Mouse (Mus musculus): ENCODE measurements around the gene Gm4952. TPM values are rescaled to one million over a fixed set of nuclear protein-coding genes. Genes with fewer than 3 reads are reported as not detected.

Gm4952 gene
- total and polyA plus RNA-seq, 3 experiments, result not detected

DNA sequence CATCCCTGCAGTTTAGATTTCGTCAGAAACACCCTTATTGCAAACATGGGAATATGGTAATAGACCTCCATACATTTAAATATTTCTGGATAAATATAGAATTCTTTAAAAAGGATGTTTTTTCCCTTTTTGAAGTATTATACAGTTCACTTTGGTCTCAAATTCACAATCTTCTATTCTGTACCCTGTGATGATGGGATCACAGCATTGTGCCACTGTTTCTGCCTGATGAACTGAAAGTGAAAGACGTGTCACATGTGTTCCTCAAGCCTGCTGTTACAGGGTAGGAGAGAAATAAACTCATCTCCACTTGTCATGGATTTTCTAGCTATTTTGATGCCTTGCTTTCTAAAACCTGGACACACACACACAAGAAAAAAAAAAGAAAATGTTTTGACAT, 28.9 kb upstream of the Gm4952 start:
- Histone ChIP-seq H3K4me3 (no peak overlapping the region), H3K9ac (ENCODE audit: low read depth, low read length) (no peak overlapping the region), H3K4me1 (ENCODE audit: control insufficient read depth, insufficient read depth, low read length) (peaks cover 7% of the 10 kb centered on the region), H3K27me3 (ENCODE audit: control insufficient read depth, insufficient read depth, low read length) (no peaks in the 10 kb centered on the region), H3K79me2 (replicated peaks; ENCODE audit: control insufficient read depth, insufficient read depth, low read length) (no peaks in the 10 kb centered on the region), H3K27ac (no peak overlapping the region), H3K36me3 (ENCODE audit: control insufficient read depth, insufficient read depth, low read length) (no peaks in the 10 kb centered on the region)
- intact Hi-C loops (cut with DNase I), result loop anchor here (5.0 to 10.0 kb wide), 2 partner anchors 221 to 556 kb away; no protein-coding TSS in a partner anchor
- 83% methylated on average over 2 of the region's 2 CpGs for WGBS
- TF ChIP-seq EP300 (IDR thresholded peaks at IDR 0.05; ENCODE audit: insufficient read depth, low read depth, low read length) (no peak), POLR2A (IDR thresholded peaks at IDR 0.05; ENCODE audit: insufficient read depth, low read depth, low read length) (no peak), CTCF (IDR thresholded peaks at IDR 0.05) (no peak)
- DNase-seq, result no peak

DNA sequence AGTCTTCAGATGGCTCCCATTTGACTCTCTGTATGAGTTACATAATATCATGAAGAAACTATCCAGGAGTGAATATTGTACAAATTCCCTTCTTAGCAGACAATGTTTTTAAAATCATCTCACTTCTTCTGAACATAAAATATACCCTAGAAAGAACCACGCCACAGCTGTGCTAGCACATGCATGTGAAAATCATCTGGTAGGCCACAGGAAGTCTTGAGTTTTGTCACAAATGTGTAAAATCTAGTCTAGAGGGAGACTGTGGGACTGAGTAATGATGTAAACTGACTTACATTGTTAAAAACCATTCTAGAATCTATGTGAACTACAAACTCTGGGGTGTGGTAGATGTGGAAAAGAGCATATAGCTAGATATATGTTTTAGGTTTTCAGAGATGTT, 28.1 kb upstream of the Gm4952 start:
- no peak overlapping the region for H3K9ac ChIP-seq (ENCODE audit: low read depth, low read length)
- no peaks in the 10 kb centered on the region for H3K27me3 ChIP-seq (ENCODE audit: control insufficient read depth, insufficient read depth, low read length)
- 88% methylated on average over 1 of the region's 1 CpGs for WGBS
- TF ChIP-seq CTCF (IDR thresholded peaks at IDR 0.05), result no peak
- no peak for TF ChIP-seq EP300 (IDR thresholded peaks at IDR 0.05; ENCODE audit: insufficient read depth, low read depth, low read length)
- no peak for TF ChIP-seq POLR2A (IDR thresholded peaks at IDR 0.05; ENCODE audit: insufficient read depth, low read depth, low read length)
- H3K27ac ChIP-seq, result no peak overlapping the region
- H3K36me3 ChIP-seq (ENCODE audit: control insufficient read depth, insufficient read depth, low read length), result peaks cover under 1% of the 10 kb centered on the region; the same call in 1 of the 2 replicates
- DNase-seq, result no peak
- no peak overlapping the region for H3K4me3 ChIP-seq
- peaks cover 9% of the 10 kb centered on the region for H3K4me1 ChIP-seq (ENCODE audit: control insufficient read depth, insufficient read depth, low read length)
- no peaks in the 10 kb centered on the region for H3K79me2 ChIP-seq (replicated peaks; ENCODE audit: control insufficient read depth, insufficient read depth, low read length)
- intact Hi-C loops (cut with DNase I), result loop anchor here (2.0 to 10.0 kb wide), 3 partner anchors 19 to 557 kb away; no protein-coding TSS in a partner anchor

DNA sequence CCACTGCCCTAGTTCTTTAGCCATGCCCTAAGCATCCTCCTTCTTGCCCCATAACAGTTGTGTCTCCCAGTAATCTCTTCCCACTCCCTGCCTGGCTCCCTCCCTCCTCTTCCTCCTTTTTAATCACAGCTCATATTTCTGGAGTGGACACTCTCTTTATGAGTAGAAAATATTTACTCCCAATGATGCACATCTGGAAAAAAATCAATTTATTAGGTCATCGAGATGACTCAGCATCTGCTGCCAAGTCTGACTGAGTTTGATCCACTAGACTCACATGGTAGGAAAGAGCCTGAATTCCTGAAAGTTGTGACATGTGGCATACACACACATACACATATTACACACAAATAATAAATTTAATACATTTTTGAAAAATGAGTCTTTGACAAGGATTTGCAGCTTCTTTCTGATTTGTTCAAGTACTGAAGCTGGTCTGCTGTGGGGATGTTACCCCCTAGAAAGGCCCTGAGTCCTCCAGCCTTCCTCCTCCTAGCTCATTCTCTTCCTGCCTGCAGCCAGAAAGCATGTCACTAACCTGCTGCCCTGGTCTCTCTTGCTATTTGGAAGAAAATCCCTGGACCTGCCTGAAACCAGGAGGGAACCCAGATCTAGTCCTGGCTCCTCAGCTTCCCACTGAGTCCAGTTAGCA, 27.0 kb upstream of the Gm4952 start:
- 34% methylated on average over 1 of the region's 1 CpGs for WGBS
- Histone ChIP-seq H3K36me3 (ENCODE audit: control insufficient read depth, insufficient read depth, low read length) (peaks cover 8% of the 10 kb centered on the region), H3K79me2 (replicated peaks; ENCODE audit: control insufficient read depth, insufficient read depth, low read length) (no peaks in the 10 kb centered on the region), H3K27me3 (ENCODE audit: control insufficient read depth, insufficient read depth, low read length) (no peaks in the 10 kb centered on the region), H3K27ac (peak overlapping the region; percentile 76), H3K4me1 (ENCODE audit: control insufficient read depth, insufficient read depth, low read length) (peaks cover 9% of the 10 kb centered on the region), H3K9ac (ENCODE audit: low read depth, low read length) (no peak overlapping the region), H3K4me3 (no peak overlapping the region)
- no peak for TF ChIP-seq EP300 (IDR thresholded peaks at IDR 0.05; ENCODE audit: insufficient read depth, low read depth, low read length)
- TF ChIP-seq POLR2A (IDR thresholded peaks at IDR 0.05; ENCODE audit: insufficient read depth, low read depth, low read length), result no peak
- TF ChIP-seq CTCF (IDR thresholded peaks at IDR 0.05), result no peak
- intact Hi-C loops (cut with DNase I), result loop anchor here (2.0 to 10.0 kb wide), 3 partner anchors 18 to 558 kb away; no protein-coding TSS in a partner anchor
- DNase-seq, result no peak

DNA sequence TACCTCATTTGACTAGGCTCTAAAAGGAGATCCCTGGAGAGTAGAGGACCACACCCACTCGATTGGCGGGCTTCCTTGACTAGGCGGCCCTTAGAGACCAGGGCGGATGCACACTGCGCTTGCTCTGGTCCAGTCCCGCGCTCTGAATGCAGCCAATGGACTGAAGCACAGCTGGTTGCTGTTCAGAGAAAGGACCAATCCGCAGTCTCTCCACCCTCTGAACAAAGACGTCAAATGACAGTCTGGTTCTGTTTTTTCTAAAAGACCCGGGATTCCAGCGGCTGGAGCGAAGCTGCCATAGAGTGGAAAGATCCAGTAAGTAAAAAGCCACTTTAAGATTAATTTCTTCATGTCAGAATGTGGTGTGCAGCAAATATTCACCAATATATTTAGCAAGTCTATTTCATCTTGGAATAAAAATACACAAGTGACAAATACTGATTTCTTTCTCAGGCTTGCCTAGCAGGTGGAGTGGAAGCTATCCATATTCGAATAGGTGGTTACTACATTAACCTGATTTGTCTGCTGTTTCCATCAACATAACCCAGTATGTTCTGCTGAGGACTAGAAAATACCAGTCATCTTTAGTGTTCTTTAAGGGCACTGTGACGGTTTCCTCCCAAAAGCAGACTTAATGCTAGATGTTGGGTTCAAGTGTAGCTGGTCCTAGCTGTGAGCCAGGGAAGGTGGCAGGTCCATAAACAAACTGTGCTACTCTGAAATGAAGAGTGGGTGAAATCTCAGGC, 26.3 kb upstream of the Gm4952 start:
- peak overlapping the region; percentile 84 for H3K27ac ChIP-seq
- peaks cover 9% of the 10 kb centered on the region for H3K4me1 ChIP-seq (ENCODE audit: control insufficient read depth, insufficient read depth, low read length)
- intact Hi-C loops (cut with DNase I), result loop anchor here (2.0 to 10.0 kb wide), 3 partner anchors 17 to 559 kb away; no protein-coding TSS in a partner anchor
- peak overlapping the region; percentile 49 for H3K4me3 ChIP-seq
- peaks cover 2% of the 10 kb centered on the region; the same call in 1 of the 2 replicates for H3K79me2 ChIP-seq (replicated peaks; ENCODE audit: control insufficient read depth, insufficient read depth, low read length)
- TF ChIP-seq CTCF (IDR thresholded peaks at IDR 0.05) (no peak), POLR2A (IDR thresholded peaks at IDR 0.05; ENCODE audit: insufficient read depth, low read depth, low read length) (peak; percentile 70; the same call in 1 of the 2 replicates), EP300 (IDR thresholded peaks at IDR 0.05; ENCODE audit: insufficient read depth, low read depth, low read length) (0 out of 2 replicates have a peak, but pooled peaks have one; percentile 69)
- DNase-seq, result peak; percentile 92 to 95
- H3K36me3 ChIP-seq (ENCODE audit: control insufficient read depth, insufficient read depth, low read length), result peaks cover 8% of the 10 kb centered on the region
- H3K9ac ChIP-seq (ENCODE audit: low read depth, low read length), result peak overlapping the region; percentile 35
- 3% methylated on average over 14 of the region's 14 CpGs for WGBS
- no peaks in the 10 kb centered on the region for H3K27me3 ChIP-seq (ENCODE audit: control insufficient read depth, insufficient read depth, low read length)

DNA sequence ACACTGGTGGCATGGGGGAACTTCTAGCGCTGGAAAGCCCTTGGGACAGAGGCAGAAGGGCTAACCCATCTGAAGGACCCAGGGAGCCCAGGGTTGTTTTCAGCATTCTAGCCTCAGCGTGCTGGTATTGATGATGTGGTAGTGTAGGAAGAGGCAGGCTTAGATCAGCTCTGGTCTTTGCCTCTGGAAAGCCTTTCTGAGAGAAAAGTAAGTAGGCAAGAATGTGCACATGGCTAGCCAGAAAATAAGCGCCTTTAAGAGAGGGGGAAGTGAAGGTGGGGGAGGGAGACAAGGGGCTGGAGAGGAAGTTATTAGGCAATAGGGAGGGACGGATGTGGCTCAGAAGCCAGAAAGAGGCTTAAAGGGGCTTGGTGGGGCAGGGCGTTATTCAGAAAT, 25.8 kb upstream of the Gm4952 start:
- Histone ChIP-seq H3K27me3 (ENCODE audit: control insufficient read depth, insufficient read depth, low read length) (no peaks in the 10 kb centered on the region), H3K4me1 (ENCODE audit: control insufficient read depth, insufficient read depth, low read length) (peaks cover 9% of the 10 kb centered on the region), H3K4me3 (peak overlapping the region; percentile 49), H3K27ac (peak overlapping the region; percentile 84), H3K79me2 (replicated peaks; ENCODE audit: control insufficient read depth, insufficient read depth, low read length) (peaks cover 2% of the 10 kb centered on the region; the same call in 1 of the 2 replicates), H3K9ac (ENCODE audit: low read depth, low read length) (peak overlapping the region; percentile 35), H3K36me3 (ENCODE audit: control insufficient read depth, insufficient read depth, low read length) (peaks cover 8% of the 10 kb centered on the region)
- 0 out of 2 replicates have a peak, but pooled peaks have one; percentile 30 for TF ChIP-seq EP300 (IDR thresholded peaks at IDR 0.05; ENCODE audit: insufficient read depth, low read depth, low read length)
- no peak for TF ChIP-seq CTCF (IDR thresholded peaks at IDR 0.05)
- peak; percentile 39 for TF ChIP-seq POLR2A (IDR thresholded peaks at IDR 0.05; ENCODE audit: insufficient read depth, low read depth, low read length)
- intact Hi-C loops (cut with DNase I), result loop anchor here (5.0 to 10.0 kb wide), 2 partner anchors 218 to 559 kb away; no protein-coding TSS in a partner anchor
- DNase-seq, result peak; percentile 52 to 59
- WGBS, result 7% methylated on average over 5 of the region's 5 CpGs
